16 mouse cellular contexts compared by ENCODE assay signal in genomic region chr11:90088473-90088872, GRCm38 (mm10). TPM values are rescaled to one million over a fixed set of nuclear protein-coding genes. Genes with fewer than 3 reads are reported as not detected.
"Had no signal": no experiment of that assay in that cellular context is flagged by ENCODE, and none has a peak within 500 bp of the region (broad histone marks: within the 10 kb centered on the region; RNA-seq: fewer than 3 reads in every experiment).

No protein-coding gene starts in this region.

- H3K4me3 ChIP-seq: layer of hippocampus, adult 2 months; limb, embryonic 12.5 days; midbrain, embryonic 12.5 days; neural tube, embryonic 13.5 days; stomach, embryonic 15.5 days had no signal

- H3K27me3 ChIP-seq: limb, embryonic 12.5 days; midbrain, embryonic 12.5 days; neural tube, embryonic 13.5 days; stomach, embryonic 15.5 days had no signal

- H3K27ac ChIP-seq: layer of hippocampus, adult 2 months; limb, embryonic 12.5 days; liver, embryonic 14.5 days; midbrain, embryonic 12.5 days; neural tube, embryonic 13.5 days; stomach, embryonic 15.5 days had no signal

- H3K4me1 ChIP-seq: limb, embryonic 12.5 days; midbrain, embryonic 12.5 days; stomach, embryonic 15.5 days had no signal

- H3K36me3 ChIP-seq: limb, embryonic 12.5 days; midbrain, embryonic 12.5 days; neural tube, embryonic 13.5 days; stomach, embryonic 15.5 days had no signal

- ATAC-seq: lung, postnatal 0 days; midbrain, embryonic 16.5 days had no signal

- DNase-seq: kidney, adult 9 months; kidney, postnatal 10 days; kidney, postnatal 4 days; lung, adult 2 months; lung, postnatal 36 days; thymus, postnatal 36 days had no signal

RNA-seq across cellular contexts. Expression of gene Tmem100, which starts 58.3 kb away (rescaled TPM):
- total RNA-seq: megakaryocyte-erythroid progenitor cell, adult 5-6 weeks had no signal
- polyA plus RNA-seq: liver, adult 2 months had no signal
